Comparison of ENCODE assay signal across 19 mouse cellular contexts in the genomic region with DNA sequence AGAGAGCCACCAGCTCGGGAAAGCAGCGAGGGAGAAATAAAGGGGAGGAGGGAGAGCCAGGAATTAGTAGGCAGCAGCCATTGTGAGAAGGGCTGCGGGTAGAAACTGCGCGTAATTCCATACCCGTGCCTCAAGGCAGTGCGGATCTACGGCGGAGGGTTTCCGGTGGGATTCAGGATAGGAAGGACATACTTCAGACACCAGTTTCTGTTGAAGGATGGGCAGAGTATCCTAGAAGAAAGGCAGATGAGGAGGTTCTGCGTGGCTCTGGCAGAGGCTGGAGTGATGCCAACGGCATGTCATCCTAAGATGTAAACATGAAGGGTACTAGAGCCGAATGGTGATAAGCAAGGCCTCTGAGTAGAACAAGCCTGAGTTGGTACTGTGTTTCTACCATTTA.
A peak's percentile ranks its signal among the peaks of the same experiment; 100 is the strongest.
DNase-seq lines count a peak whose midpoint lies in the region; TF ChIP-seq lines count a peak whose summit lies in the region.
"Had no signal": no experiment of that assay in that cellular context is flagged by ENCODE, and none has a peak within 500 bp of the region (broad histone marks: within the 10 kb centered on the region; RNA-seq: fewer than 3 reads in every experiment).

No protein-coding gene starts in this region.

- no peak overlapping the region for H3K27ac ChIP-seq in layer of hippocampus, adult 2 months
- H3K27ac ChIP-seq: hindbrain, embryonic 14.5 days; liver, embryonic 15.5 days; lung, embryonic 15.5 days; neural tube, embryonic 12.5 days had no signal

- H3K4me3 ChIP-seq in layer of hippocampus, adult 2 months, result peak overlapping the region; percentile 36
- H3K4me3 ChIP-seq: limb, embryonic 12.5 days; liver, embryonic 15.5 days; lung, embryonic 15.5 days; neural tube, embryonic 12.5 days had no signal

- peak; percentile 85 for DNase-seq in heart, adult 11 months
- DNase-seq in heart, adult 9 months (ENCODE audit: low spot score in 2 of 2), result no peak
- no peak for DNase-seq in layer of hippocampus, adult 2 months (ENCODE audit: low spot score in 2 of 2)
- no peak for DNase-seq in layer of hippocampus, adult 9-10 months (ENCODE audit: low spot score)
- DNase-seq in ES-CJ7 (ENCODE audit: low read depth, low spot score), result peak; percentile 23
- peak; percentile 39 for DNase-seq in ZHBTc4 (ENCODE audit: low read depth, low spot score)
- no peak for DNase-seq in adrenal gland, postnatal 25 days
- DNase-seq: adrenal gland, adult 2 months; B cell, adult 2 months; kidney, adult 9 months; kidney, postnatal 10 days; lung, postnatal 36 days; thymus, adult 2 months; thymus, postnatal 4 days had no signal

- TF ChIP-seq CTCF in layer of hippocampus, adult 2 months (conservative IDR thresholded peaks at IDR 0.05), result no peak

Comparison
In these comparisons a context has a peak if more than half of its experiments do, and no peak if none do; other contexts are left out.
1. DNase-seq: peak in heart, adult 11 months (single experiment), ES-CJ7 (single experiment) and ZHBTc4 (single experiment); none in heart, adult 9 months (0 of 2), layer of hippocampus, adult 2 months (0 of 2), layer of hippocampus, adult 9-10 months (single experiment) and adrenal gland, postnatal 25 days (single experiment).